In genomic region chr6:28663004-28663403, GRCm38 (mm10) we compare ENCODE assay signal across 21 mouse cellular contexts.
DNase-seq lines count a peak whose midpoint lies in the region; ATAC-seq lines count a peak whose summit lies in the region.
"Had no signal": no experiment of that assay in that cellular context is flagged by ENCODE, and none has a peak within 500 bp of the region (broad histone marks: within the 10 kb centered on the region; RNA-seq: fewer than 3 reads in every experiment).

No protein-coding gene starts in this region.

- peak; percentile 60 for DNase-seq in heart, adult 11 months
- DNase-seq in heart, adult 8-10 months (ENCODE audit: low spot score), result no peak
- DNase-seq in midbrain, embryonic 11.5 days (ENCODE audit: low spot score, missing footprints), result peak; percentile 10
- DNase-seq in cerebellum, adult 11-12 months, result no peak
- DNase-seq: adrenal gland, adult 8-10 months; adrenal gland, postnatal 14 days; adrenal gland, postnatal 36 days; cerebellum, adult 18-20 months; cerebellum, adult 8-10 months; cerebellum, adult 9-11 months; cerebellum, postnatal 14 days; cerebellum, postnatal 36 days; embryo, embryonic 11 days had no signal

- H3K27ac ChIP-seq in midbrain, embryonic 11.5 days (ENCODE audit: low read depth, low read length), result no peak overlapping the region
- H3K27ac ChIP-seq in midbrain, embryonic 16.5 days (ENCODE audit: low read length), result no peak overlapping the region
- H3K27ac ChIP-seq: embryonic facial prominence, embryonic 13.5 days; embryonic facial prominence, embryonic 15.5 days; forebrain, embryonic 10.5 days; forebrain, embryonic 12.5 days had no signal

- no peak overlapping the region for H3K9ac ChIP-seq in midbrain, embryonic 11.5 days (ENCODE audit: low read length)
- no peak overlapping the region for H3K9ac ChIP-seq in midbrain, embryonic 16.5 days (ENCODE audit: low read depth, low read length)
- H3K9ac ChIP-seq: embryonic facial prominence, embryonic 13.5 days; embryonic facial prominence, embryonic 15.5 days; forebrain, embryonic 12.5 days had no signal

- no peaks in the 10 kb centered on the region for H3K36me3 ChIP-seq in midbrain, embryonic 11.5 days (ENCODE audit: control insufficient read depth, insufficient read depth, low read length)
- no peaks in the 10 kb centered on the region for H3K36me3 ChIP-seq in midbrain, embryonic 16.5 days (ENCODE audit: control insufficient read depth, insufficient read depth, low read length)
- H3K36me3 ChIP-seq: embryonic facial prominence, embryonic 15.5 days; forebrain, embryonic 10.5 days; forebrain, embryonic 12.5 days had no signal

- no peaks in the 10 kb centered on the region for H3K9me3 ChIP-seq in midbrain, embryonic 11.5 days (ENCODE audit: control insufficient read depth, low read length)
- H3K9me3 ChIP-seq in midbrain, embryonic 16.5 days (replicated peaks; ENCODE audit: control insufficient read depth, low read length, poor library complexity, severe bottlenecking), result no peaks in the 10 kb centered on the region; the same call in 1 of the 2 replicates
- H3K9me3 ChIP-seq: embryonic facial prominence, embryonic 13.5 days; embryonic facial prominence, embryonic 15.5 days; forebrain, embryonic 10.5 days; forebrain, embryonic 12.5 days had no signal

- H3K4me3 ChIP-seq in midbrain, embryonic 11.5 days (ENCODE audit: low read depth, low read length), result no peak overlapping the region
- H3K4me3 ChIP-seq in midbrain, embryonic 16.5 days (ENCODE audit: low read depth, low read length), result no peak overlapping the region
- H3K4me3 ChIP-seq: embryonic facial prominence, embryonic 13.5 days; embryonic facial prominence, embryonic 15.5 days; erythroblast, embryonic 14.5 days; forebrain, embryonic 10.5 days; forebrain, embryonic 12.5 days had no signal

- 87% methylated on average over 3 of the region's 3 CpGs for WGBS in midbrain, embryonic 11.5 days
- 88% methylated on average over 3 of the region's 3 CpGs for WGBS in midbrain, embryonic 16.5 days

- ATAC-seq in midbrain, embryonic 11.5 days (ENCODE audit: low FRiP score), result no peak
- ATAC-seq in midbrain, embryonic 16.5 days, result no peak
- ATAC-seq: forebrain, embryonic 14.5 days; forebrain, embryonic 16.5 days had no signal

- H3K27me3 ChIP-seq in midbrain, embryonic 11.5 days (ENCODE audit: control insufficient read depth, insufficient read depth, low read length), result no peaks in the 10 kb centered on the region
- H3K27me3 ChIP-seq in midbrain, embryonic 16.5 days (ENCODE audit: control insufficient read depth, insufficient read depth, low read depth, low read length), result no peaks in the 10 kb centered on the region
- H3K27me3 ChIP-seq: embryonic facial prominence, embryonic 13.5 days; embryonic facial prominence, embryonic 15.5 days; forebrain, embryonic 12.5 days had no signal

- no peaks in the 10 kb centered on the region for H3K4me1 ChIP-seq in midbrain, embryonic 11.5 days (ENCODE audit: control insufficient read depth, insufficient read depth, low read length)
- peaks cover 2% of the 10 kb centered on the region; the same call in 1 of the 2 replicates for H3K4me1 ChIP-seq in midbrain, embryonic 16.5 days (ENCODE audit: control insufficient read depth, insufficient read depth, low read length)
- H3K4me1 ChIP-seq: embryonic facial prominence, embryonic 15.5 days had no signal

- H3K4me2 ChIP-seq in midbrain, embryonic 11.5 days, result no peak overlapping the region
- H3K4me2 ChIP-seq in midbrain, embryonic 16.5 days (ENCODE audit: low read length), result no peak overlapping the region
- H3K4me2 ChIP-seq: embryonic facial prominence, embryonic 13.5 days; embryonic facial prominence, embryonic 15.5 days; forebrain, embryonic 12.5 days had no signal

Comparison
In these comparisons a context has a peak if more than half of its experiments do, and no peak if none do; other contexts are left out.
1. DNase-seq: peak in heart, adult 11 months (single experiment) and midbrain, embryonic 11.5 days (single experiment); none in heart, adult 8-10 months (single experiment) and cerebellum, adult 11-12 months (single experiment).